Mouse (Mus musculus): ENCODE results near the gene Gm17018. TPM values are rescaled to one million over a fixed set of nuclear protein-coding genes. Genes with fewer than 3 reads are reported as not detected.
"Not testable (repeated sequence)": the region's sequence is repeated elsewhere in the genome, so short reads cannot be mapped to it uniquely, and the experiment has no call there.

The Gm17018 gene
- total and polyA plus RNA-seq, 2 experiments from 2014 or later: 31.0 to 33.1 TPM

GRCm38 (mm10) chr19:45541409-45542041 lies 18.9 kb upstream of the Gm17018 start:
- Histone ChIP-seq H3K4me2 (ENCODE audit: low read depth, low read length) (peak overlapping the region; percentile 68), H3K36me3 (replicated peaks; ENCODE audit: control insufficient read depth, insufficient read depth, low read length) (no peaks in the 10 kb centered on the region), H3K4me3 (ENCODE audit: low read depth, low read length) (peak overlapping the region; percentile 47), H3K27me3 (ENCODE audit: control insufficient read depth, insufficient read depth, low read length) (peaks cover 51% of the 10 kb centered on the region), H3K27ac (ENCODE audit: low read depth) (no peak overlapping the region), H3K9ac (replicated peaks; ENCODE audit: low read depth, low read length) (0 out of 2 replicates have a peak overlapping the region, but pooled peaks have one; percentile 14), H3K9me3 (replicated peaks; ENCODE audit: control insufficient read depth, low read length) (no peaks in the 10 kb centered on the region), H3K4me1 (ENCODE audit: control insufficient read depth, insufficient read depth) (peaks cover 7% of the 10 kb centered on the region; the same call in 1 of the 2 replicates)
- TF ChIP-seq EP300 (IDR thresholded peaks at IDR 0.05; ENCODE audit: low read depth) (no peak), CTCF (IDR thresholded peaks at IDR 0.05; ENCODE audit: low read depth) (no peak)
- under 1% methylated on average over 32 of the region's 58 CpGs for WGBS
- peak; percentile 49 for DNase-seq (ENCODE audit: low spot score)
- peak; percentile 25 for ATAC-seq (ENCODE audit: insufficient read depth, low read depth)

- TF ChIP-seq EP300 (IDR thresholded peaks at IDR 0.05; ENCODE audit: low read depth): no peak
- no peak for TF ChIP-seq CTCF (IDR thresholded peaks at IDR 0.05; ENCODE audit: low read depth)
- H3K9ac ChIP-seq (replicated peaks; ENCODE audit: low read depth, low read length): no peak overlapping the region
- no peak overlapping the region; the same call in 1 of the 2 replicates for H3K4me3 ChIP-seq (ENCODE audit: low read depth, low read length)
- H3K36me3 ChIP-seq (replicated peaks; ENCODE audit: control insufficient read depth, insufficient read depth, low read length): no peaks in the 10 kb centered on the region
- peak overlapping the region; percentile 68 for H3K4me2 ChIP-seq (ENCODE audit: low read depth, low read length)
- H3K27me3 ChIP-seq (ENCODE audit: control insufficient read depth, insufficient read depth, low read length): peaks cover 52% of the 10 kb centered on the region
- no peak for ATAC-seq (ENCODE audit: insufficient read depth, low read depth)
- 30% methylated on average over 3 of the region's 3 CpGs for WGBS
- H3K27ac ChIP-seq (ENCODE audit: low read depth): no peak overlapping the region
- peaks cover 7% of the 10 kb centered on the region; the same call in 1 of the 2 replicates for H3K4me1 ChIP-seq (ENCODE audit: control insufficient read depth, insufficient read depth)
- DNase-seq (ENCODE audit: low spot score): no peak
- H3K9me3 ChIP-seq (replicated peaks; ENCODE audit: control insufficient read depth, low read length): no peaks in the 10 kb centered on the region
These were observed 18.4 kb upstream of the Gm17018 start for GRCm38 (mm10) chr19:45542061-45542460.

GRCm38 (mm10) chr19:45544152-45544924 lies 16.1 kb upstream of the Gm17018 start:
- Histone ChIP-seq H3K27ac (ENCODE audit: low read depth) (no peak overlapping the region), H3K4me3 (ENCODE audit: low read depth, low read length) (peak overlapping the region; percentile 44), H3K36me3 (replicated peaks; ENCODE audit: control insufficient read depth, insufficient read depth, low read length) (no peaks in the 10 kb centered on the region), H3K9ac (replicated peaks; ENCODE audit: low read depth, low read length) (no peak overlapping the region), H3K4me1 (ENCODE audit: control insufficient read depth, insufficient read depth) (peaks cover 7% of the 10 kb centered on the region; the same call in 1 of the 2 replicates), H3K4me2 (ENCODE audit: low read depth, low read length) (peak overlapping the region; percentile 69), H3K9me3 (replicated peaks; ENCODE audit: control insufficient read depth, low read length) (no peaks in the 10 kb centered on the region), H3K27me3 (ENCODE audit: control insufficient read depth, insufficient read depth, low read length) (peaks cover 55% of the 10 kb centered on the region)
- DNase-seq (ENCODE audit: low spot score) (no peak), ATAC-seq (ENCODE audit: insufficient read depth, low read depth) (peak; percentile 28; the same call in 1 of the 2 replicates)
- TF ChIP-seq EP300 (IDR thresholded peaks at IDR 0.05; ENCODE audit: low read depth) (no peak), CTCF (IDR thresholded peaks at IDR 0.05; ENCODE audit: low read depth) (no peak)
- WGBS: 5% methylated on average over 16 of the region's 26 CpGs

GRCm38 (mm10) chr19:45544925-45545321 lies 15.5 kb upstream of the Gm17018 start:
- under 1% methylated on average over 30 of the region's 30 CpGs for WGBS
- H3K27me3 ChIP-seq (ENCODE audit: control insufficient read depth, insufficient read depth, low read length): peaks cover 52% of the 10 kb centered on the region
- peak; percentile 77 for ATAC-seq (ENCODE audit: insufficient read depth, low read depth)
- peak overlapping the region; percentile 44 for H3K4me3 ChIP-seq (ENCODE audit: low read depth, low read length)
- no peaks in the 10 kb centered on the region for H3K36me3 ChIP-seq (replicated peaks; ENCODE audit: control insufficient read depth, insufficient read depth, low read length)
- H3K9ac ChIP-seq (replicated peaks; ENCODE audit: low read depth, low read length): no peak overlapping the region
- DNase-seq (ENCODE audit: low spot score): peak; percentile 78
- no peak overlapping the region for H3K27ac ChIP-seq (ENCODE audit: low read depth)
- no peaks in the 10 kb centered on the region for H3K9me3 ChIP-seq (replicated peaks; ENCODE audit: control insufficient read depth, low read length)
- peak overlapping the region; percentile 69 for H3K4me2 ChIP-seq (ENCODE audit: low read depth, low read length)
- H3K4me1 ChIP-seq (ENCODE audit: control insufficient read depth, insufficient read depth): peaks cover 7% of the 10 kb centered on the region; the same call in 1 of the 2 replicates
- TF ChIP-seq EP300 (IDR thresholded peaks at IDR 0.05; ENCODE audit: low read depth) (no peak), CTCF (IDR thresholded peaks at IDR 0.05; ENCODE audit: low read depth) (peak; percentile 88)

- peaks cover 24% of the 10 kb centered on the region for H3K27me3 ChIP-seq (ENCODE audit: control insufficient read depth, insufficient read depth, low read length)
- not testable (repeated sequence) for H3K9ac ChIP-seq (replicated peaks; ENCODE audit: low read depth, low read length); H3K27ac ChIP-seq (ENCODE audit: low read depth); H3K4me1 ChIP-seq (ENCODE audit: control insufficient read depth, insufficient read depth); ATAC-seq (ENCODE audit: insufficient read depth, low read depth); H3K36me3 ChIP-seq (replicated peaks; ENCODE audit: control insufficient read depth, insufficient read depth, low read length); H3K4me2 ChIP-seq (ENCODE audit: low read depth, low read length); DNase-seq (ENCODE audit: low spot score); H3K9me3 ChIP-seq (replicated peaks; ENCODE audit: control insufficient read depth, low read length); H3K4me3 ChIP-seq (ENCODE audit: low read depth, low read length)
These were observed 12.2 kb upstream of the Gm17018 start for GRCm38 (mm10) chr19:45548196-45548595.
